In genomic region chr8:120752082-120752452, GRCm38 (mm10) we compare ENCODE assay signal across 9 mouse cellular contexts. TPM values are rescaled to one million over a fixed set of nuclear protein-coding genes. Genes with fewer than 3 reads are reported as not detected.
DNase-seq lines count a peak whose midpoint lies in the region; ATAC-seq and TF ChIP-seq lines count a peak whose summit lies in the region.
"Had no signal": no experiment of that assay in that cellular context is flagged by ENCODE, and none has a peak within 500 bp of the region (broad histone marks: within the 10 kb centered on the region; RNA-seq: fewer than 3 reads in every experiment).

No protein-coding gene starts in this region.

- TF ChIP-seq POLR2A in thymus, adult 2 months (IDR thresholded peaks at IDR 0.05; ENCODE audit: control insufficient read depth, extremely low read depth, insufficient read depth, low read length, poor library complexity): no peak

- DNase-seq in thymus, adult 2 months: peak; percentile 59
- DNase-seq in thymus, postnatal 4 days: no peak
- DNase-seq in gastrocnemius, postnatal 14 days: peak; percentile 82
- DNase-seq in kidney, adult 11 months: peak; percentile 68
- DNase-seq in lung, embryonic 14.5 days: peak; percentile 89
- peak; percentile 61 for DNase-seq in thymus, postnatal 25 days
- no peak for DNase-seq in cerebellum, adult 8-10 months

- H3K36me3 ChIP-seq in thymus, adult 2 months (ENCODE audit: control insufficient read depth, insufficient read depth, low read length): no peaks in the 10 kb centered on the region
- no peaks in the 10 kb centered on the region for H3K36me3 ChIP-seq in lung, embryonic 14.5 days (ENCODE audit: insufficient read depth)
- H3K36me3 ChIP-seq in forebrain, embryonic 15.5 days: no peaks in the 10 kb centered on the region

- H3K27me3 ChIP-seq in thymus, adult 2 months (ENCODE audit: control insufficient read depth, insufficient read depth, low read length): no peaks in the 10 kb centered on the region
- no peaks in the 10 kb centered on the region for H3K27me3 ChIP-seq in lung, embryonic 14.5 days (ENCODE audit: insufficient read depth, low read length)
- H3K27me3 ChIP-seq in forebrain, embryonic 15.5 days: no peaks in the 10 kb centered on the region

- H3K9ac ChIP-seq in lung, embryonic 14.5 days: peak overlapping the region; percentile 11; the same call in 1 of the 2 replicates
- no peak overlapping the region for H3K9ac ChIP-seq in forebrain, embryonic 15.5 days (replicated peaks)

- WGBS in thymus, adult 2 months: 2% methylated on average over 12 of the region's 12 CpGs
- WGBS in lung, embryonic 14.5 days: 2% methylated on average over 12 of the region's 12 CpGs
- WGBS in forebrain, embryonic 15.5 days: 28% methylated on average over 12 of the region's 12 CpGs

- peaks cover 39% of the 10 kb centered on the region for H3K4me1 ChIP-seq in thymus, adult 2 months (replicated peaks; ENCODE audit: control insufficient read depth, insufficient read depth, low read length)
- H3K4me1 ChIP-seq in lung, embryonic 14.5 days (ENCODE audit: insufficient read depth): peaks cover 24% of the 10 kb centered on the region; the same call in 1 of the 2 replicates
- no peaks in the 10 kb centered on the region for H3K4me1 ChIP-seq in forebrain, embryonic 15.5 days

- peak overlapping the region; percentile 45 for H3K4me2 ChIP-seq in lung, embryonic 14.5 days
- no peak overlapping the region for H3K4me2 ChIP-seq in forebrain, embryonic 15.5 days (replicated peaks)

- peak; percentile 84 for ATAC-seq in lung, embryonic 14.5 days (ENCODE audit: insufficient read depth)
- ATAC-seq in forebrain, embryonic 15.5 days (replicated peaks): no peak

- intact Hi-C loops in gastrocnemius, postnatal 14 days (cut with DNase I; ENCODE audit: low total_unique reads): no loop called here

- H3K4me3 ChIP-seq in thymus, adult 2 months (ENCODE audit: control insufficient read depth, insufficient read depth, low read length): peak overlapping the region; percentile 5; the same call in 1 of the 2 replicates
- no peak overlapping the region for H3K4me3 ChIP-seq in lung, embryonic 14.5 days (ENCODE audit: low read depth, low read length)
- no peak overlapping the region for H3K4me3 ChIP-seq in forebrain, embryonic 15.5 days

- peak overlapping the region; percentile 89 for H3K27ac ChIP-seq in thymus, adult 2 months (ENCODE audit: control insufficient read depth, insufficient read depth, low read length)
- peak overlapping the region; percentile 83 for H3K27ac ChIP-seq in lung, embryonic 14.5 days (ENCODE audit: low read depth)
- no peak overlapping the region for H3K27ac ChIP-seq in forebrain, embryonic 15.5 days (replicated peaks)

- no peaks in the 10 kb centered on the region for H3K9me3 ChIP-seq in lung, embryonic 14.5 days (ENCODE audit: low read depth, low read length)
- no peaks in the 10 kb centered on the region for H3K9me3 ChIP-seq in forebrain, embryonic 15.5 days

- no peak for TF ChIP-seq CTCF in thymus, adult 2 months (IDR thresholded peaks at IDR 0.05; ENCODE audit: borderline replicate concordance, control insufficient read depth, extremely low read depth, insufficient read depth, low read length, poor library complexity)
- no peak for TF ChIP-seq CTCF in lung, embryonic 14.5 days (IDR thresholded peaks at IDR 0.05; ENCODE audit: low read depth)

RNA-seq across cellular contexts. Expression of gene Irf8, which starts 15.9 kb away (rescaled TPM):
- polyA plus RNA-seq in thymus, adult 2 months (2012; rRNA removed): 105 and 109 TPM in 2 replicates
- total RNA-seq in gastrocnemius, postnatal 14 days (2021): 1 to 10 TPM; 2.4 to 3.0 TPM
- polyA plus RNA-seq in lung, embryonic 14.5 days (2014; fragmentation: Nextera tagmentation; extraction: Ambion mirVana): 8.5 and 10.1 TPM in 2 replicates
- polyA plus RNA-seq in forebrain, embryonic 15.5 days (2015; fragmentation: Nextera tagmentation; extraction: Ambion mirVana): 4.0 and 4.8 TPM in 2 replicates
- total RNA-seq: MEL had no signal

Comparison
In these comparisons a context has a peak if more than half of its experiments do, and no peak if none do; other contexts are left out.
1. DNase-seq: peak in thymus, adult 2 months (single experiment), gastrocnemius, postnatal 14 days (single experiment), kidney, adult 11 months (single experiment), lung, embryonic 14.5 days (single experiment) and thymus, postnatal 25 days (single experiment); none in thymus, postnatal 4 days (single experiment) and cerebellum, adult 8-10 months (single experiment).